Mouse (Mus musculus): Measurements from ENCODE around the gene Homer1.

Homer1 gene

GRCm38 (mm10) chr13:93338394-93338793, 39.0 kb downstream of the Homer1 start:
- DNase-seq (ENCODE audit: low read depth, low spot score): no peak

GRCm38 (mm10) chr13:93340555-93341278, 41.3 kb downstream of the Homer1 start:
- no peak for DNase-seq (ENCODE audit: low read depth, low spot score)

GRCm38 (mm10) chr13:93342641-93343040, 43.2 kb downstream of the Homer1 start:
- no peak for DNase-seq (ENCODE audit: low read depth, low spot score)

GRCm38 (mm10) chr13:93344395-93344794, 45.0 kb downstream of the Homer1 start:
- no peak for DNase-seq (ENCODE audit: low read depth, low spot score)

- no peak for DNase-seq (ENCODE audit: low read depth, low spot score)
These were observed 46.4 kb downstream of the Homer1 start for GRCm38 (mm10) chr13:93345854-93346253.

GRCm38 (mm10) chr13:93352030-93352429, 52.6 kb downstream of the Homer1 start:
- DNase-seq (ENCODE audit: low read depth, low spot score): no peak

- no peak for DNase-seq (ENCODE audit: low read depth, low spot score)
These were observed 55.2 kb downstream of the Homer1 start for GRCm38 (mm10) chr13:93354420-93355278.

GRCm38 (mm10) chr13:93355279-93355587, 55.8 kb downstream of the Homer1 start:
- DNase-seq (ENCODE audit: low read depth, low spot score): no peak

GRCm38 (mm10) chr13:93358522-93358921, 59.1 kb downstream of the Homer1 start:
- DNase-seq (ENCODE audit: low read depth, low spot score): no peak

GRCm38 (mm10) chr13:93367555-93367954, 68.1 kb downstream of the Homer1 start:
- DNase-seq (ENCODE audit: low read depth, low spot score): no peak

- no peak for DNase-seq (ENCODE audit: low read depth, low spot score)
These were observed 69.6 kb downstream of the Homer1 start for GRCm38 (mm10) chr13:93368812-93369584.

GRCm38 (mm10) chr13:93374457-93374856, 75.0 kb downstream of the Homer1 start:
- DNase-seq (ENCODE audit: low read depth, low spot score): no peak

- DNase-seq (ENCODE audit: low read depth, low spot score): no peak
These were observed 79.1 kb downstream of the Homer1 start for GRCm38 (mm10) chr13:93378493-93378892.

- DNase-seq (ENCODE audit: low read depth, low spot score): no peak
These were observed 81.1 kb downstream of the Homer1 start for GRCm38 (mm10) chr13:93380399-93381063.

- DNase-seq (ENCODE audit: low read depth, low spot score): peak; percentile 38
These were observed 81.9 kb downstream of the Homer1 start for GRCm38 (mm10) chr13:93381301-93381700.

GRCm38 (mm10) chr13:93383092-93383491, 83.7 kb downstream of the Homer1 start:
- no peak for DNase-seq (ENCODE audit: low read depth, low spot score)

GRCm38 (mm10) chr13:93383620-93384019, 84.2 kb downstream of the Homer1 start:
- no peak for DNase-seq (ENCODE audit: low read depth, low spot score)

- no peak for DNase-seq (ENCODE audit: low read depth, low spot score)
These were observed 85.0 kb downstream of the Homer1 start for GRCm38 (mm10) chr13:93384481-93384880.

- DNase-seq (ENCODE audit: low read depth, low spot score): no peak
These were observed 85.7 kb downstream of the Homer1 start for GRCm38 (mm10) chr13:93385147-93385546.

- DNase-seq (ENCODE audit: low read depth, low spot score): peak; percentile 78
These were observed 88.0 kb downstream of the Homer1 start for GRCm38 (mm10) chr13:93387440-93387839.

- DNase-seq (ENCODE audit: low read depth, low spot score): peak; percentile 20
These were observed 89.3 kb downstream of the Homer1 start for GRCm38 (mm10) chr13:93388594-93389241.
